Mouse (Mus musculus) forebrain, embryonic 14.5 days (tissue): ENCODE data around the gene Exph5. TPM values are rescaled to one million over a fixed set of nuclear protein-coding genes. Genes with fewer than 3 reads are reported as not detected.

Source experiments
- ATAC-seq: fragments of 200-750 bp; cut with Nextera tagmentation; 2 replicates; pipeline ENCODE4 v1.8.0; 2017; ENCODE audit warnings: mild to moderate bottlenecking, moderate library complexity
- DNase-seq: peaks from one replicate; pipeline ENCODE4 v3.0.0-alpha.2; 2015; ENCODE audit warnings: low spot score
- H3K27ac ChIP-seq: fragments of 300-500 bp; sonication (generic); 2 replicates; pipeline ENCODE4 v1.5.1; 2014; ENCODE audit warnings: low read depth, mild to moderate bottlenecking, control low read depth, low read length, moderate library complexity
- H3K27me3 ChIP-seq: fragments of 300-500 bp; sonication (generic); replicated peaks from 2 replicates; pipeline ENCODE4 v1.6.1; 2014; ENCODE audit warnings: low read length, control low read depth, mixed read lengths; ENCODE audit not compliant: control insufficient read depth, insufficient read depth
- H3K36me3 ChIP-seq: fragments of 300-500 bp; sonication (generic); 2 replicates; pipeline ENCODE4 v1.6.1; 2014; ENCODE audit warnings: low read length, control low read depth; ENCODE audit not compliant: control insufficient read depth, insufficient read depth
- H3K4me1 ChIP-seq: fragments of 300-500 bp; sonication (generic); 2 replicates; pipeline ENCODE4 v1.6.1; 2014; ENCODE audit warnings: antibody characterized with exemption, low read length, control low read depth; ENCODE audit not compliant: control insufficient read depth, insufficient read depth
- H3K4me2 ChIP-seq: fragments of 300-500 bp; sonication (generic); 2 replicates; pipeline ENCODE4 v1.6.1; 2014; ENCODE audit warnings: mild to moderate bottlenecking, control low read depth, low read length
- H3K4me3 ChIP-seq: fragments of 300-500 bp; sonication (generic); 2 replicates; pipeline ENCODE4 v1.5.1; 2014; ENCODE audit warnings: low read depth, low read length, control low read depth
- H3K9ac ChIP-seq: fragments of 300-500 bp; sonication (generic); 2 replicates; pipeline ENCODE4 v1.6.1; 2014; ENCODE audit warnings: mild to moderate bottlenecking, low read length, control low read depth, moderate library complexity
- H3K9me3 ChIP-seq: fragments of 300-500 bp; sonication (generic); replicated peaks from 2 replicates; pipeline ENCODE4 v1.6.1; 2016; ENCODE audit warnings: low read length, control low read depth, mixed read lengths; ENCODE audit not compliant: control insufficient read depth
- WGBS: fragments of 180-500 bp; shearing (Covaris S2); extraction: QIAGEN DNeasy Blood & Tissue Kit; methylation state at CpG from one replicate; pipeline ENCODE4 v1.1.7; 2014; 5-methylcytosine and 5-hydroxymethylcytosine counted together
- polyA plus RNA-seq: library from polyadenylated mRNA; unstranded; fragments of >200 nt; fragmentation: Nextera tagmentation; extraction: Ambion mirVana; gene quantifications from 2 replicates; pipeline ENCODE4 v1.2.1, GENCODE M21; 2014

Exph5 gene
- polyA plus RNA-seq, 1 experiment from 2014 or later, result 0.05 TPM

DNA sequence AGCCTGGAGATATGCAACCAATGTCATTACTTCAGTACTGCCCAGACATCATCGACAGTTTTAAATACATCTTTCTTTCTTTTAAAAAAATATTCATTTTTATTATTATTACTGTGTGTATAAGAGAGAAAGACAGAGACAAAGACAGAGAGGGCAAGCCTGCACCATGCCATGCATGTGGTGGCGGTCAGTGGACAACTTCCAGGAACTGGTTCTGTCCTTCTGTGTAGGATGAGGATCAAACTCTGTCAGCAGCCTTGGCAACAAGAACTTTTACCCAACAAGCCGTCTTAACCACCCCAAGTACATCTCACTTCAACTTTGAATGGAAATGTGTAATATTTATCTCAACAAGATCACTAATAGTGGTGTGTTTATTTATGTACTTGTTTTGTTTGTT, 40.5 kb downstream of the Exph5 start:
- Histone ChIP-seq H3K27me3 (0 out of 2 replicates have a peak, but pooled peaks cover 5% of the 10 kb centered on the region), H3K4me1 (peaks cover 7% of the 10 kb centered on the region), H3K36me3 (no peaks in the 10 kb centered on the region), H3K27ac (no peak overlapping the region), H3K9ac (no peak overlapping the region), H3K4me3 (no peak overlapping the region), H3K9me3 (no peaks in the 10 kb centered on the region), H3K4me2 (no peak overlapping the region)
- DNase-seq (no peak), ATAC-seq (no peak)
- WGBS, result 90% methylated on average over 3 of the region's 3 CpGs

DNA sequence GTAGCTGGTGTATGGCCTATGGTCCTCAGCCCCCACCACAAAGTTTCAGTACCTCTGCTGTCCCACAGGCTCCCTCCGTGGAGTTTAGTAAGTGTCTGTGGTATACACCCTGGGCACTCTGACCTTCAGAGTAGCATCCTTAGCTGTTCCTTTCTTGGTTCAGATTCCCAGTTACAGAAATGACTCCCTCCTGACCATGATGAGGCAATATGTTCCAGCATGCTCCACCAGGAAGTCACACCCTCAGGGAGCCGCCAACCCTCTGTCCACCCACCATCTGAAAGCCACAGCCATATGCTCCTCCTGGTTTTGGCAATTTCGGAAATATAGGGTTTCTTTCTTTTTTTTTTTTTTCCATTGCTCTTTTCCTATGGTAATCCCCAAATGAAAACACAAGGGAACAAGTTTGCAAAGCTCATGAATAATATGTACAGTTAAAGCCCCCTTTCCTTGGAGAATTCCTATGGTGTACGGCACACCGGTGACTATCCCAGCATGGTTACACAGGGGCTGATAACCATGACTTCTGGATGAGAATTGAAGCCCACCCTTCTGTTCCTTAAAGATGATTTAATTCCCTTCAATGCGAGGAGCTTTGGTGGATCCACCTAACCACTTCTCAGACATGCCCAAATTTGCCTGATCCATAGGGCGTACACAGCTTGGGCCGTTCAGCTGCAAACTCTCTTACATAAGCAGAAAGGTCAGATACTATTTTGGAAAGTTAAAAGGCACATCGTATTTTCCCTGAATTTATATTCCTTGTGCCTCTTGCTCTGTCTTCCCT, 43.4 kb downstream of the Exph5 start:
- H3K4me2 ChIP-seq, result no peak overlapping the region
- ATAC-seq (no peak), DNase-seq (no peak)
- H3K4me1 ChIP-seq, result peaks cover 7% of the 10 kb centered on the region
- 0 out of 2 replicates have a peak, but pooled peaks cover 5% of the 10 kb centered on the region for H3K27me3 ChIP-seq
- H3K4me3 ChIP-seq, result no peak overlapping the region
- no peak overlapping the region for H3K27ac ChIP-seq
- H3K9ac ChIP-seq, result no peak overlapping the region
- no peaks in the 10 kb centered on the region for H3K36me3 ChIP-seq
- WGBS, result 91% methylated on average over 9 of the region's 9 CpGs
- H3K9me3 ChIP-seq, result no peaks in the 10 kb centered on the region

DNA sequence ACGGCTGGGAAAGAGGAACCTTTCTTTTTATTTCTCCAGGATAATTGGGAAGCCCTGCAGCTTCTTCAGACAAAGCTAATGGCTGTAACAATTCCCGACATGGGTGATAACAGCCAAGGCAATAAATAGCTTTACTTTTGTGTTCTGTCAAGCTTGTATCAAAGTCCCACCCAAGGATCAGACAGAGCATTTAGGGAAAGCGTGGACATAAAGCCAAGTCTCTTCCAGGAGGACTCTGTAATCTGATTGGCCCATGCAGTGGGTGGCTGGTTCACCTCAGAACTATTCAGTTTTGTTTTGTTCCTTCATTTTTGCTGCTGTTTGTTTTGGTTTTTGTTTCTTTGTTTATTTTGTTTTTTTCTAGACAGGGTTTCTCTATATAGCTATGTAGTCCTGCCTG, 44.3 kb downstream of the Exph5 start:
- no peak for DNase-seq
- no peak for ATAC-seq
- Histone ChIP-seq H3K9me3 (no peaks in the 10 kb centered on the region), H3K9ac (no peak overlapping the region), H3K36me3 (no peaks in the 10 kb centered on the region), H3K4me2 (no peak overlapping the region), H3K4me3 (no peak overlapping the region), H3K4me1 (peaks cover 4% of the 10 kb centered on the region), H3K27me3 (0 out of 2 replicates have a peak, but pooled peaks cover 5% of the 10 kb centered on the region), H3K27ac (no peak overlapping the region)
- 49% methylated on average over 3 of the region's 3 CpGs for WGBS

DNA sequence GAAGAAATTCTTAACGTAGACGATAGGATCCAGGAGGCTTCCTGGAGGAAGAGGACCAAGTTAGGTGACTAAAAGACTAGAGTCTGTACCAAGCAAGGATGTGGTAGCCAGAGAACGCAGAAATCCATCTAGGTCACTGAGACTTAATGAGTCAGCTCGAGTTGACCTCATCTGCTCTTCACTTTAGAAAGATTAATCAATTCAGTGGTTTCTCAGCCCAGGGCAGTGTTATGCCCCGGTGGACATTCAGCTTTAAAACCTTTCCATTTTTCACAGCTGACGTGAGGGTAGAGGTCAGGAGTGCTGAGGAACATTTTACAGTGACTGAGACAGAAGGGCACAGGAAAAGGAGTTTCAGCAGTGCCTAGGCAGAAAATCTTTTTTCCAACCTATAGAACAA, 44.9 kb downstream of the Exph5 start:
- no peaks in the 10 kb centered on the region for H3K36me3 ChIP-seq
- WGBS, result 84% methylated on average over 6 of the region's 6 CpGs
- H3K9ac ChIP-seq, result no peak overlapping the region
- no peak overlapping the region for H3K4me2 ChIP-seq
- 0 out of 2 replicates have a peak, but pooled peaks cover 3% of the 10 kb centered on the region for H3K27me3 ChIP-seq
- no peak overlapping the region for H3K4me3 ChIP-seq
- ATAC-seq (no peak), DNase-seq (no peak)
- H3K4me1 ChIP-seq, result no peaks in the 10 kb centered on the region
- no peak overlapping the region for H3K27ac ChIP-seq
- H3K9me3 ChIP-seq, result no peaks in the 10 kb centered on the region

DNA sequence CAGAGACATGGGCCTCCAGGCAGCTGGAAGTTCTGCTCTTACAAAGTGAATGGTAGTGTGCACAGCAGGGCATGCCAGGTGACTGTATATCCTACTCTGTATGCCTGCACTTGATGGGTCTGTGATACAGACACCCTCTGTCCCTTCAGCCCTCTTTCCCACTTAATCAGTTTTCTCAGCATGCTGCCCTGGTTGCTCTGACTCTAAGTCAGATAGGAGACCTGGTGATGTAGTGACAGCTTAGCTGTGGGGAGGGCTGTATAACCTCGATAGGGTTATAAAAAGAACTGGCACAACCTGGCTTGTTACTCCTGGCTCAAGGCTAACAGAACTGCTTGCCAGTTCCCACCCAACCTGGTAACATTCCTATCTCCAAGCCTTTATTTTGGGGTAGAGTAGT, 47.7 kb downstream of the Exph5 start:
- Histone ChIP-seq H3K4me2 (no peak overlapping the region), H3K36me3 (no peaks in the 10 kb centered on the region), H3K9me3 (no peaks in the 10 kb centered on the region), H3K4me1 (no peaks in the 10 kb centered on the region), H3K27me3 (no peaks in the 10 kb centered on the region), H3K9ac (no peak overlapping the region), H3K4me3 (no peak overlapping the region), H3K27ac (no peak overlapping the region)
- no peak for ATAC-seq
- 81% methylated on average over 1 of the region's 1 CpGs for WGBS
- no peak for DNase-seq

DNA sequence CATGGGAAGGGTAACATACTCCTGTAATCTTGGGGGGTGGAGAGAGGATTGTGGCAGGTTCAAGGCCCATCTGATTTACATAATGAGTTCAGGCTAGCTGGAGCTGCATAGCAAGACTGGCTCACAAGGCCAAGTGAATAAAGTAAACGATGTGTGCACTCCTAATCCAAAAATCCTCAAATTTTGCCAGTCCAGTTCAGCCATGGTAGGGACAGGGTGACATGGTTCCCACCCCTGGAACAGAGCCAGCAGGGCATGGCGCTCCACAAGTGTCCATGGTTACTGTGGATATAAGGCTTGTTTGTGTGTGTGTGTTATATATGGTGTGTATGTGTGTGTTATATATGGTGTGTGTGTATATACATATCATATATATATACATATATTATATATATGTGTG, 48.9 kb downstream of the Exph5 start:
- no peaks in the 10 kb centered on the region for H3K9me3 ChIP-seq
- ATAC-seq (no peak), DNase-seq (no peak)
- no peaks in the 10 kb centered on the region for H3K27me3 ChIP-seq
- H3K36me3 ChIP-seq, result no peaks in the 10 kb centered on the region
- no peaks in the 10 kb centered on the region for H3K4me1 ChIP-seq
- no peak overlapping the region for H3K27ac ChIP-seq
- H3K9ac ChIP-seq, result no peak overlapping the region
- H3K4me2 ChIP-seq, result no peak overlapping the region
- no peak overlapping the region for H3K4me3 ChIP-seq
- WGBS, result 82% methylated on average over 2 of the region's 2 CpGs

DNA sequence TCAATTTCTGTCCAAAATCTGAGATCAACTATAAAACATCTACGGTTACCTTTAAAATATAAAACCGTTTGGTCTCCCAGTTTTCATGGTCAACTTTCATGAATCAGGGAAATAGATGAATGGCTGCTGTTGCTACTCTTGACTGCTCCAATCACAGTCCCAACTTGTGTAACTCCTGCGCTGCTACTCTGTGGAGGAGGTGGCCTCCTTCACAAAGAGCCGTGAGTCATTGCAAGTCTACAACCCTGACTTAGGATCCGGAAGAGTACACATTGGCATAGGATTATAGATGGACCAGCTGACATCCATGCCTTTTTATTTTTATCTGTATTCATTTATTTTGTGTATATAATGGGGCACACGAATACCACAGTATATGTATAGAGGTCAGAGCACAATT, 50.4 kb downstream of the Exph5 start:
- Histone ChIP-seq H3K4me1 (no peaks in the 10 kb centered on the region), H3K4me2 (no peak overlapping the region), H3K36me3 (no peaks in the 10 kb centered on the region), H3K27me3 (no peaks in the 10 kb centered on the region), H3K27ac (no peak overlapping the region), H3K4me3 (no peak overlapping the region), H3K9me3 (no peaks in the 10 kb centered on the region), H3K9ac (no peak overlapping the region)
- no peak for DNase-seq
- WGBS, result 90% methylated on average over 6 of the region's 6 CpGs
- no peak for ATAC-seq

DNA sequence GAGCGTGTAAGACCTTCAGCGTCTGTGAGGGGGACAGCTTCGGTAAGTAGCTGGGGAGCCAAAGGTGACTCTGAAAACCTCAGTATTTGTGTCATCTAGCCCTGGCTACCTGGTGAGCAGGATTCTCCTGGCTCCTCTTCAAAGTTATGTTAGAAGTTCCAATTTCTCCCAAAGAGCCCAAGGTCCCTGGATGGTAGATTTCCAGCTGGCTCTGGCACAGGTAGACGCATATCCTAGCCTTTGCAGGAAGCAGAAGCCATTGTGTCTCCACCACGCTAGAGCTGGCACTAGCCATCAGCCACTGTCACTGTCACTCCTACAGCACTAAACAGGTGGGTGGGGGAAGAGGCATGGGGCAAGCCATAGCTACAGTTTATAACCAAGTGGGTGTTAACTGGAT, 51.7 kb downstream of the Exph5 start:
- Histone ChIP-seq H3K27me3 (no peaks in the 10 kb centered on the region), H3K36me3 (no peaks in the 10 kb centered on the region), H3K4me1 (no peaks in the 10 kb centered on the region), H3K4me2 (no peak overlapping the region), H3K4me3 (no peak overlapping the region), H3K9me3 (no peaks in the 10 kb centered on the region), H3K27ac (no peak overlapping the region), H3K9ac (no peak overlapping the region)
- DNase-seq (no peak), ATAC-seq (no peak)
- 88% methylated on average over 5 of the region's 5 CpGs for WGBS

DNA sequence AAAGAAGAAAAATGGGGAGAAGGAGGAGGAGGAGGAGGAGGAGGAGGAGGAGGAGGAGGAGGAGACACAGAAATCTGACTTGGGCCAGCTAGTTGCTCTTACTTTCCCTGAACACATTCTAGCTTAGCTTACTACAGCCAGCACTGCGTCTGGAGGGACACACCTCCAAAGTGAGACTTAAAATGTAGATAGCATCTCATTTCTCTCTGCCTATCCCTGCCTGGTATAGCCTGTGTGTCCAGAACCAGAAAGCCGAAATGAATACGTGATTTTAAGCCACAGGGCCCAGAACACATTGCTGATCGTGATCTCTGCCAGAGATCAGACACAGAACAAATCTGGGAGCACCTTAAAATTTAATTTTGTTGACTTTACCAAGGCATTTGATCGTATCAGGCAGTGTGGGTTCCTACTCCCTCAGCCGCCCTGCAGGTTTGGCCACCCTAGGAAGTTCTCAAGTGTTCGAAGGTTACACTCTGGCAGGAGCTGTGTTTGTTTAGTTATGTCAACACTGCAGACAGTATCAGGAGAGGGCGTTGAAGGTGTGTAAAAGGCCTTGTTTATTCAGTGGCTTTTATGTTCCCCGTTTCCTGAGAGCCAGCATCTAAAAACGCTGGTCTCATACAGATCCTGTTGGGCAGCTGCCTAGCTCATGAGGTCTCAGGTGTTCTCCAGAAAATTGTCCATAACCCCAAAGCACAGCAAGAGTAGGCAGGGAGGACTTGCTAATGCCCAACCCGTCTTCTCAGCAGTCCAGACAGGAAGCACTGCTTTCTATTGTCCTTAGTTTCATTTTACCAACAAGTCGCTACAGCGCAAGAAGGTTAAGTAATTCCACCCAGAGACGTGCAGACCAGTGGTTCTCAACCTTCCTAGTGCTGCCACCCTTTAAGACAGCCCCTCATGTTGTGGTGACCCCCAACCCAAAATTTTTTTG, 55.0 kb downstream of the Exph5 start:
- no peaks in the 10 kb centered on the region for H3K36me3 ChIP-seq
- 82% methylated on average over 14 of the region's 14 CpGs for WGBS
- no peaks in the 10 kb centered on the region for H3K27me3 ChIP-seq
- H3K4me3 ChIP-seq, result no peak overlapping the region
- H3K4me2 ChIP-seq, result no peak overlapping the region
- no peak overlapping the region for H3K9ac ChIP-seq
- no peak for DNase-seq
- H3K4me1 ChIP-seq, result no peaks in the 10 kb centered on the region
- H3K9me3 ChIP-seq, result no peaks in the 10 kb centered on the region
- H3K27ac ChIP-seq, result no peak overlapping the region
- no peak for ATAC-seq
